Mouse (Mus musculus) lung, embryonic 16.5 days (tissue): ENCODE data around the gene AW822073. TPM values are rescaled to one million over a fixed set of nuclear protein-coding genes. Genes with fewer than 3 reads are reported as not detected.
"Not testable (repeated sequence)": the region's sequence is repeated elsewhere in the genome, so short reads cannot be mapped to it uniquely, and the experiment has no call there.

Experiments
- ATAC-seq: fragments of 200-750 bp; cut with Nextera tagmentation; 2 replicates; pipeline ENCODE4 v1.8.0; 2017; ENCODE audit warnings: low read depth, mild to moderate bottlenecking, moderate library complexity
- H3K27ac ChIP-seq: fragments of 300-500 bp; sonication (generic); 2 replicates; pipeline ENCODE4 v1.5.1; 2014; ENCODE audit warnings: mild to moderate bottlenecking, control low read depth, low read length
- H3K27me3 ChIP-seq: fragments of 300-500 bp; sonication (generic); 2 replicates; pipeline ENCODE4 v1.6.1; 2014; ENCODE audit warnings: low read depth, low read length, mixed read lengths; ENCODE audit not compliant: control insufficient read depth, insufficient read depth
- H3K36me3 ChIP-seq: fragments of 300-500 bp; sonication (generic); 2 replicates; pipeline ENCODE4 v1.6.1; 2014; ENCODE audit warnings: low read length; ENCODE audit not compliant: control insufficient read depth, insufficient read depth
- H3K4me1 ChIP-seq: fragments of 300-500 bp; sonication (generic); replicated peaks from 2 replicates; pipeline ENCODE4 v1.6.1; 2014; ENCODE audit warnings: low read length, mixed read lengths; ENCODE audit not compliant: control insufficient read depth, insufficient read depth
- H3K4me2 ChIP-seq: fragments of 300-500 bp; sonication (generic); 2 replicates; pipeline ENCODE4 v1.6.1; 2014; ENCODE audit warnings: low read depth, low read length, control low read depth
- H3K4me3 ChIP-seq: fragments of 300-500 bp; sonication (generic); 2 replicates; pipeline ENCODE4 v1.5.1; 2014; ENCODE audit warnings: mild to moderate bottlenecking, low read length, control low read depth
- H3K9ac ChIP-seq: fragments of 300-500 bp; sonication (generic); 2 replicates; pipeline ENCODE4 v1.6.1; 2014; ENCODE audit warnings: low read length, control low read depth
- H3K9me3 ChIP-seq: fragments of 300-500 bp; sonication (generic); 2 replicates; pipeline ENCODE4 v1.6.1; 2016; ENCODE audit warnings: low read length; ENCODE audit not compliant: control insufficient read depth
- whole genome bisulfite sequencing: fragments of 180-500 bp; shearing (Covaris S2); extraction: QIAGEN DNeasy Blood & Tissue Kit; methylation state at CpG from one replicate; pipeline ENCODE4 v1.1.7; 2014; 5-methylcytosine and 5-hydroxymethylcytosine counted together
- polyA plus RNA-seq: library from polyadenylated mRNA; unstranded; fragments of >200 nt; fragmentation: Nextera tagmentation; extraction: Ambion mirVana; gene quantifications from 2 replicates; pipeline ENCODE4 v1.2.1, GENCODE M21; 2015

AW822073 gene
- polyA plus RNA-seq, 1 experiment from 2014 or later = not detected

GRCm38 (mm10) chr10:58223972-58224805, 541 bp downstream of the AW822073 start:
- not testable (repeated sequence) for ATAC-seq, H3K27ac ChIP-seq

GRCm38 (mm10) chr10:58223161-58223560, 1.6 kb downstream of the AW822073 start:
- not testable (repeated sequence) for H3K4me1 ChIP-seq, H3K4me3 ChIP-seq, H3K4me2 ChIP-seq, H3K9ac ChIP-seq, ATAC-seq, H3K27ac ChIP-seq, H3K9me3 ChIP-seq, H3K27me3 ChIP-seq, H3K36me3 ChIP-seq
- whole genome bisulfite sequencing = 75% methylated on average over 3 of the region's 6 CpGs

More at GRCm38 (mm10) chr10:58223972-58224805, 541 bp downstream of the AW822073 start:
- not testable (repeated sequence) for H3K4me2 ChIP-seq, H3K4me1 ChIP-seq, H3K4me3 ChIP-seq, H3K27me3 ChIP-seq, H3K9ac ChIP-seq, H3K36me3 ChIP-seq, H3K9me3 ChIP-seq
- 82% methylated on average over 27 of the region's 31 CpGs for WGBS

- not testable (repeated sequence) for H3K27me3 ChIP-seq, H3K36me3 ChIP-seq, H3K4me2 ChIP-seq, H3K9me3 ChIP-seq, ATAC-seq, H3K4me3 ChIP-seq, H3K9ac ChIP-seq, H3K4me1 ChIP-seq, H3K27ac ChIP-seq
- WGBS = 89% methylated on average over 2 of the region's 2 CpGs
Measured at GRCm38 (mm10) chr10:58221571-58221970, 3.2 kb downstream of the AW822073 start.

GRCm38 (mm10) chr10:58220726-58221125, 4.0 kb downstream of the AW822073 start:
- no peaks in the 10 kb centered on the region for H3K4me1 ChIP-seq
- no peak overlapping the region for H3K9ac ChIP-seq
- 80% methylated on average over 6 of the region's 6 CpGs for WGBS
- ATAC-seq = no peak
- H3K27ac ChIP-seq = no peak overlapping the region
- no peaks in the 10 kb centered on the region for H3K27me3 ChIP-seq
- no peak overlapping the region for H3K4me3 ChIP-seq
- no peak overlapping the region for H3K4me2 ChIP-seq
- no peaks in the 10 kb centered on the region for H3K9me3 ChIP-seq
- H3K36me3 ChIP-seq = no peaks in the 10 kb centered on the region

GRCm38 (mm10) chr10:58217366-58217765, 7.4 kb downstream of the AW822073 start:
- 73% methylated on average over 3 of the region's 3 CpGs for WGBS
- Histone ChIP-seq H3K9ac (no peak overlapping the region), H3K4me3 (no peak overlapping the region), H3K36me3 (no peaks in the 10 kb centered on the region), H3K9me3 (no peaks in the 10 kb centered on the region), H3K4me2 (no peak overlapping the region), H3K4me1 (no peaks in the 10 kb centered on the region), H3K27me3 (no peaks in the 10 kb centered on the region), H3K27ac (no peak overlapping the region)
- ATAC-seq = no peak

GRCm38 (mm10) chr10:58215353-58215752, 9.4 kb downstream of the AW822073 start:
- Histone ChIP-seq H3K9ac (no peak overlapping the region), H3K27me3 (no peaks in the 10 kb centered on the region), H3K36me3 (no peaks in the 10 kb centered on the region), H3K27ac (no peak overlapping the region), H3K4me2 (no peak overlapping the region), H3K4me1 (no peaks in the 10 kb centered on the region), H3K9me3 (no peaks in the 10 kb centered on the region), H3K4me3 (no peak overlapping the region)
- WGBS = 75% methylated on average over 1 of the region's 1 CpGs
- ATAC-seq = no peak

GRCm38 (mm10) chr10:58214934-58215333, 9.8 kb downstream of the AW822073 start:
- ATAC-seq = no peak
- Histone ChIP-seq H3K4me3 (no peak overlapping the region), H3K27ac (no peak overlapping the region), H3K9me3 (no peaks in the 10 kb centered on the region), H3K36me3 (no peaks in the 10 kb centered on the region), H3K27me3 (no peaks in the 10 kb centered on the region), H3K9ac (no peak overlapping the region), H3K4me1 (no peaks in the 10 kb centered on the region), H3K4me2 (no peak overlapping the region)
- 73% methylated on average over 5 of the region's 5 CpGs for WGBS

GRCm38 (mm10) chr10:58214497-58214896, 10.2 kb downstream of the AW822073 start:
- no peak overlapping the region for H3K27ac ChIP-seq
- no peaks in the 10 kb centered on the region for H3K9me3 ChIP-seq
- H3K27me3 ChIP-seq = no peaks in the 10 kb centered on the region
- H3K36me3 ChIP-seq = no peaks in the 10 kb centered on the region
- no peak overlapping the region for H3K9ac ChIP-seq
- no peaks in the 10 kb centered on the region for H3K4me1 ChIP-seq
- no peak for ATAC-seq
- no peak overlapping the region for H3K4me2 ChIP-seq
- no peak overlapping the region for H3K4me3 ChIP-seq

GRCm38 (mm10) chr10:58212230-58212629, 12.5 kb downstream of the AW822073 start:
- Histone ChIP-seq H3K27ac (no peak overlapping the region), H3K4me3 (no peak overlapping the region), H3K4me2 (no peak overlapping the region), H3K9ac (no peak overlapping the region), H3K4me1 (no peaks in the 10 kb centered on the region), H3K36me3 (no peaks in the 10 kb centered on the region), H3K27me3 (no peaks in the 10 kb centered on the region), H3K9me3 (no peaks in the 10 kb centered on the region)
- ATAC-seq = no peak
- 74% methylated on average over 7 of the region's 7 CpGs for WGBS
